Mouse (Mus musculus) heart, embryonic 14.5 days (tissue): ENCODE results near the gene Pde1c. TPM values are rescaled to one million over a fixed set of nuclear protein-coding genes. Genes with fewer than 3 reads are reported as not detected.

Experiments used
- ATAC-seq: fragments of 200-750 bp; cut with Nextera tagmentation; 2 replicates; pipeline ENCODE4 v1.8.0; 2017; ENCODE audit warnings: low read depth, moderate TSS enrichment; ENCODE audit not compliant: insufficient number of reproducible peaks, insufficient read depth, low FRiP score
- H3K27ac ChIP-seq, 2 experiments: fragments of 200-500 bp in 1 of 2; fragments of 300-500 bp in 1 of 2; sonication (generic) in 1 of 2; replicated peaks in 1 of 2; 2 replicates each; pipeline ENCODE4 v1.5.1; 2012 to 2014; ENCODE audit warnings: low read depth in 2 of 2, low read length in 2 of 2, control low read depth in 1 of 2, mild to moderate bottlenecking in 1 of 2, mixed read lengths in 1 of 2; ENCODE audit not compliant: control insufficient read depth in 1 of 2, insufficient read depth in 1 of 2
- H3K27me3 ChIP-seq: fragments of 300-500 bp; sonication (generic); 2 replicates; pipeline ENCODE4 v1.6.1; 2014; ENCODE audit warnings: mild to moderate bottlenecking, low read length, control low read depth; ENCODE audit not compliant: control insufficient read depth, insufficient read depth
- H3K36me3 ChIP-seq: fragments of 300-500 bp; sonication (generic); 2 replicates; pipeline ENCODE4 v1.6.1; 2014; ENCODE audit warnings: mild to moderate bottlenecking, control low read depth, low read length, mixed read lengths; ENCODE audit not compliant: control insufficient read depth, insufficient read depth
- H3K4me1 ChIP-seq, 2 experiments: fragments of 200-500 bp in 1 of 2; fragments of 300-500 bp in 1 of 2; sonication (generic) in 1 of 2; 2 replicates each; pipeline ENCODE4 v1.6.1; 2012 to 2014; ENCODE audit warnings: low read length in 2 of 2, control low read depth in 1 of 2, mixed read lengths in 1 of 2; ENCODE audit not compliant: control insufficient read depth in 2 of 2, insufficient read depth in 2 of 2
- H3K4me2 ChIP-seq: fragments of 300-500 bp; sonication (generic); 2 replicates; pipeline ENCODE4 v1.6.1; 2014; ENCODE audit warnings: mild to moderate bottlenecking, low read length
- H3K4me3 ChIP-seq, 2 experiments: fragments of 200-500 bp in 1 of 2; fragments of 300-500 bp in 1 of 2; sonication (generic) in 1 of 2; 2 replicates each; pipeline ENCODE4 v1.5.1; 2012 to 2014; ENCODE audit warnings: low read length in 2 of 2, mild to moderate bottlenecking in 2 of 2, control low read depth in 1 of 2, low read depth in 1 of 2, moderate library complexity in 1 of 2; ENCODE audit not compliant: control insufficient read depth in 1 of 2, insufficient read depth in 1 of 2
- H3K9ac ChIP-seq: fragments of 300-500 bp; sonication (generic); 2 replicates; pipeline ENCODE4 v1.6.1; 2014; ENCODE audit warnings: mild to moderate bottlenecking, low read length
- H3K9me3 ChIP-seq: fragments of 300-500 bp; sonication (generic); 2 replicates; pipeline ENCODE4 v1.6.1; 2016; ENCODE audit warnings: low read length, control low read depth; ENCODE audit not compliant: control insufficient read depth
- WGBS: fragments of 180-500 bp; shearing (Covaris S2); extraction: QIAGEN DNeasy Blood & Tissue Kit; methylation state at CpG from one replicate; pipeline ENCODE4 v1.1.7; 2014; 5-methylcytosine and 5-hydroxymethylcytosine counted together
- polyA plus RNA-seq: library from polyadenylated mRNA; unstranded; fragments of >200 nt; fragmentation: Nextera tagmentation; extraction: Ambion mirVana; gene quantifications from 2 replicates; pipeline ENCODE4 v1.2.1, GENCODE M21; 2014

The Pde1c gene
- polyA plus RNA-seq, 1 experiment from 2014 or later, result 11.1 TPM

DNA sequence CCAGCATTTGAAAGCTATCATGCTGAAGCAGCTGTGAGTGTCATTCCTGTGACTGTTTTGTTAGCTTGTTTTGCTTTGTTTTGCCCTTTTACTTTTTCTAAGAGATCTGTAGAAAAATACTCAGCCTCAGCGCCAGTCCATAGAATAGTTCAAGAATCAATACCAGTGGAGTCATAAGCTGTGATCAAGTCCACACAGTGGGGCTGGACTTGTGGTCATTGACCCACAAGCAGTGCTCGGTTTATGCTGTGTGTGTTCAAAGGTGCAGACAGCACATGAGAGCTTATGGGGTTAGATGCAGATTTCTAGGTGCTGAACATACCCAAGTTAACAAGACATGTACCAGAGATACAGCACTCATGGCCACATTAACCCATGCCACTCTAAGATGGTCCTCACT is 396.7 kb downstream of the Pde1c start:
- H3K36me3 ChIP-seq, result no peaks in the 10 kb centered on the region
- no peak overlapping the region for H3K27ac ChIP-seq
- H3K4me1 ChIP-seq, result no peaks in the 10 kb centered on the region
- no peak for ATAC-seq
- WGBS, result 71% methylated on average over 2 of the region's 2 CpGs
- no peak overlapping the region for H3K4me2 ChIP-seq
- no peaks in the 10 kb centered on the region for H3K27me3 ChIP-seq
- no peaks in the 10 kb centered on the region for H3K9me3 ChIP-seq
- H3K9ac ChIP-seq, result no peak overlapping the region
- H3K4me3 ChIP-seq, result no peak overlapping the region

DNA sequence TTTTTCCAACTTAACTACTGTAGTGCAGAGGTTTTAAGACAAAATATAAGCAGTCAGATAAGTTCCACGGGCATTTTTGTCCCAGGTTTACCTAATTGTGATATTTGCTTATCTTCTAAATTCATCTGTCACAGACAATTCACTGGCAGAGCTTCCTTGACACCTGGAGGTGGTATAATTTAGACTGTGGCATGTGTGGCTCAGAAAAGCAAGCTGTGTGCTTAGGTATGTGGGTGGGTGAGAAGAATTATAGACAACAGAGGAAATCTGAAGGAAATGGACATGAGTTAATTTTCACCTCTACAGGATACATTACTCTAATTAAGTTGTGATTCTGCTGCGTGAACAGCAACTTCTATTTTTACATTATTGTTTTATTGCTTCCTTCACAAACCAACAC is 400.2 kb downstream of the Pde1c start:
- Histone ChIP-seq H3K27ac (no peak overlapping the region), H3K9me3 (no peaks in the 10 kb centered on the region), H3K27me3 (no peaks in the 10 kb centered on the region), H3K4me1 (no peaks in the 10 kb centered on the region), H3K36me3 (no peaks in the 10 kb centered on the region), H3K4me3 (no peak overlapping the region), H3K4me2 (no peak overlapping the region), H3K9ac (no peak overlapping the region)
- 74% methylated on average over 2 of the region's 2 CpGs for WGBS
- no peak for ATAC-seq

DNA sequence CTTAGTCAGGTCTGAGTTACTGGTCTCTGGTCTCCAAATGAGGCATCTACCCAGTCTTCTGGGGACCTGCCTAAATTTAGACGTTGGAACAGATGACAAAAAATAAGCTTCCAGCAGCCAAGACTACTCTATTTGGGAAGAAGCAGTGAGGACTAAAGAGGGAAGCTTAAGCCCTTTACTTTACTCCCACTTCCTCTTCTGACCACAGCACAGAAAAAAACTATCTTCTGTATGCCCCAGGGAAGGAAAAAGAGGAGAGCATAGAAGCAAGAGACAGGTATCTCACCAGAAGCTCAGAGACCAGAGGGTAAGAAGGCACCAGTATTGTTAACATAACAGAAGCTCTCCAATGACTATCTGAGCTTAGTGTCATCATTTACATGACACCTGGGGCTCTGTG is 410.7 kb downstream of the Pde1c start:
- H3K4me3 ChIP-seq, result no peak overlapping the region
- no peak for ATAC-seq
- no peak overlapping the region for H3K9ac ChIP-seq
- 50% methylated on average over 1 of the region's 1 CpGs for WGBS
- no peak overlapping the region for H3K4me2 ChIP-seq
- H3K27ac ChIP-seq, result no peak overlapping the region
- H3K4me1 ChIP-seq, result peaks cover 0 to 5% of the 10 kb centered on the region in 2 experiments; a peak in 1 of 4 replicates
- no peaks in the 10 kb centered on the region for H3K27me3 ChIP-seq
- H3K9me3 ChIP-seq, result no peaks in the 10 kb centered on the region
- no peaks in the 10 kb centered on the region for H3K36me3 ChIP-seq

DNA sequence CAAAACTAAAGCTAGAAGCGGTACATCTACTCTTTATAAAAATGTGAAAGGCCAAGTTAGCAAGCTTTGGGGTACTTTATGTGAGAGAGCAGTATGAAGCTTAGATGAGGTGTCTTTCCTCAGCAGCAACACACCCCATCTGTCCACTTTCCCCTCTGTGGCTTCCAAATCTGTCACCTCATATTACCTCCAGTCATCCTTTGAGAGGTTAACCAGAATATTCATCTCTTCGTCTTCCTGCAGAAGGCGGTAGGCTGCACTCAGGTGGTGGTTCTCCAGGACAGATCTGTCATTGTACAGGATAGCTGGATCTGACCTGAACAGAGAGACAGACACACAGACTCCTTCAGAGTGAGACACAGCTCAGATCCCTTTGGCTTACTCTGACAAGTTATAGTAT is 412.1 kb downstream of the Pde1c start:
- no peaks in the 10 kb centered on the region for H3K9me3 ChIP-seq
- H3K27ac ChIP-seq, result no peak overlapping the region
- no peaks in the 10 kb centered on the region for H3K27me3 ChIP-seq
- H3K36me3 ChIP-seq, result no peaks in the 10 kb centered on the region
- H3K9ac ChIP-seq, result no peak overlapping the region
- H3K4me2 ChIP-seq, result no peak overlapping the region
- whole genome bisulfite sequencing, result 74% methylated on average over 3 of the region's 3 CpGs
- no peak for ATAC-seq
- peaks cover 0 to 5% of the 10 kb centered on the region in 2 experiments; a peak in 1 of 4 replicates for H3K4me1 ChIP-seq
- no peak overlapping the region for H3K4me3 ChIP-seq

DNA sequence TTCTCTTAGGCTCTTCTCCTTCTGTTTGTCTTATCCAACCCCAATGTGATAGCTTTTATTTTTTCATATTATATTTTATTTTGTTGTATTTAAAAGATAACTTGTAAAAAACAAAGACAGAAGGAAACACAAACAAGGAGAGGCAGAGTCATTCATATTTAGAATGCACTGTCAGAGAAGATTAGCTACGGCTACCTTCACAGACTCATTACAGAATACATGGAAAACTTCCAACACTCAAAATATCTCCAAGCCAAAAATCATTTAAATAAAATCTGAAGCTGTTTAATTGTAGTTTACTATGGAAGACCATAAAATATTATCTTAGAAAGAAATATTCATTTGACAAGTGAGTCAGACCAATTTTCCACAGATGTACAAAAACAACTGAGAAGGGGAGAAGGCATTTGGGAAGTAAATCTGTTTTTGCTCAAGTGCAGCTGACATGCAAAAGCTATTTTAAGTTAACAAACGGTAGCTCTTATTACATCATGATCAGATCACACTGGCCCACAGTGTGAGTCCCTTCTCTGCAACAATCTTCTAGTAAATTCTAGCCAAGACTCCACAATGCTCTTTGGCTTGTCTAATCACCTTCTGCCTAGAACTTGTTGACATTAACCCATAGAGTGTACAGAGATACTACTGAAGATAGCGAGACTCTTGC is 438.3 kb downstream of the Pde1c start:
- 35% methylated on average over 3 of the region's 3 CpGs for WGBS
- Histone ChIP-seq H3K27me3 (no peaks in the 10 kb centered on the region), H3K9ac (no peak overlapping the region), H3K36me3 (no peaks in the 10 kb centered on the region), H3K4me1 (no peaks in the 10 kb centered on the region; a peak in 1 of 4 replicates), H3K4me2 (no peak overlapping the region), H3K4me3 (no peak overlapping the region), H3K27ac (no peak overlapping the region), H3K9me3 (no peaks in the 10 kb centered on the region)
- no peak for ATAC-seq

DNA sequence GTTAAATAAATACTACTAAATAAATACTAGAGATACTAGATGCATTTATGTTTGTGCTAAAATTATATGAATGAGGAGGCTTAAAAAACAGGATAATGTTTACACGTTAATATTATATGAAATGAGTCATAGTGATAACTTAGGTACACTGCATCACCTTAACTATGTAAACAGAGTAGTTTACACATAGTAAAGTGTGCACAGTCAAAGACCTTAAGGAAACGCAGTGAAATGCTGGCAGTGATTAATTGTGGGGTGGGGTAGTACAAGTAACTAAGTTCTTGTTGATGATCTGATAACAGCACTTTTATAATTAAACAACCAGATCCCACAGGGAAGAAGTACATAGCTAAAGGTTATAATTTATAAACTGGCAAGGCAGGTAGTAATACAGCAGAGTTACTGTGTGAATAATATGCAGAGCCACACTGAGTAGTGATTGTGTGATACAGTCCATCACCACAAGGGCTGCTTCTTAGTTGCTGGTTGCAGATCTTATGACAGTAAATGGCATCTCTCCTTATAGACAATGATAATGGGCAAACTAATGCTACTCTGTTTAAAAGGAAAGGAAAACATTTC is 469.3 kb downstream of the Pde1c start:
- Histone ChIP-seq H3K4me1 (no peaks in the 10 kb centered on the region), H3K9me3 (peaks cover 6% of the 10 kb centered on the region; the same call in 1 of the 2 replicates), H3K27ac (no peak overlapping the region), H3K27me3 (no peaks in the 10 kb centered on the region), H3K4me2 (no peak overlapping the region), H3K9ac (no peak overlapping the region), H3K4me3 (no peak overlapping the region), H3K36me3 (no peaks in the 10 kb centered on the region)
- WGBS, result 78% methylated on average over 2 of the region's 2 CpGs
- no peak for ATAC-seq

DNA sequence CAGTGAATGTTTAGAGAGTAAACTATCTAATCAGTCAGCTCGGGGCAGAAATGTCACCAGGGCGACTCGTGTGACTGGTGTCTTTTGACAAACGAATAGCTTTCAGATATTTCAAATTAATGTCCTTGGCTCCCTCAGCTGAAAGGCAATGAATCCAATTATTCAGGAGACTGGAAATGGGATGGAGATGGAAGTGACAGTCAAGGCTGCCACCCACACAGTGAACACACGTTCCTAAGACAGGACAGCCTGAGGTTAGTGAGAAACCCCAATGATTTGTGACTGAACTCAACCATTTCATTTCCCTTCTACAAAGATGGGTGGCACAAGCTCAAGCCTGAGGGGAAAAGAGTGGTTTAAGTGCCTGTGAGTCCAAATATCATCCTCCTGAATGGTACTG is 470.5 kb downstream of the Pde1c start:
- H3K27me3 ChIP-seq, result no peaks in the 10 kb centered on the region
- H3K9me3 ChIP-seq, result peaks cover 6% of the 10 kb centered on the region; the same call in 1 of the 2 replicates
- no peak for ATAC-seq
- H3K4me2 ChIP-seq, result no peak overlapping the region
- no peaks in the 10 kb centered on the region for H3K36me3 ChIP-seq
- 43% methylated on average over 5 of the region's 5 CpGs for WGBS
- no peak overlapping the region for H3K27ac ChIP-seq
- H3K9ac ChIP-seq, result no peak overlapping the region
- H3K4me1 ChIP-seq, result no peaks in the 10 kb centered on the region
- H3K4me3 ChIP-seq, result no peak overlapping the region
